Mouse (Mus musculus) layer of hippocampus, adult 11-12 months (tissue): ENCODE results near the gene Pdia4.
"Not testable (repeated sequence)": the region's sequence is repeated elsewhere in the genome, so short reads cannot be mapped to it uniquely, and the experiment has no call there.

ENCODE experiments used
- DNase-seq: peaks from one replicate; pipeline ENCODE4 v3.0.0; 2022; ENCODE audit warnings: low spot score

Gene Pdia4

DNA sequence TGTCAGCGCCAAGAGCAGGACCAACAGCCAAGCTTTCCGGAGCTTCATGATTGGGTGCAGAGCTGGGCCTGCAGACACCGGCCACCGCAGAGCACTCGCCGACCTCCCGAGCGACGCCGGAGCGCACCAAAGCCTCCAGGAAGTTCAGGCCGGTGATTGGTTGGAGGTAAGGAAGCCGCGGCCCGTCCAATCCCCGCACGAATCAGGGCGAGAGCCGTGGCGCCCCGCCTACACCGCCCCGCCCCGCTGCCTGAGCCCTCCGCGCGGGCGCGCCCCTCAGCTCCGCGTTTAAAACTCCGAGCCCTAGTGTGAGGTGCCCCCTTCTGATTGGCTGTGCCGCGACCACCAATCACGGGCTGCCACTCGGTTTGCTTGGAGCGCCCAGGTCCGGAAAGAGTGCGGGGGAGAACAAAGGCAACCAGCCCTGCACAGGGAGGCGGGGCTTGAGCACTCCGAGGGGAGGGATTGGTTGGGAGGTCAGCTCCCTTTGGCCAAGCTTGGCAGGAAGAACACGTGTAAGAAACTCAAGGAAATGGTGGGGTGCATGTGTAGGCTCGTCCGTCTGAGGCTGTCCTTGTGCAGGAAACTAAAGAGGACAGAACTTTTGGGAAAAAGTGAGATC lies at the start of gene Pdia4:
Pdia4 (minus strand) TSS at position 174 of the 622 bp plus-strand sequence.
- peak; percentile 97 for DNase-seq

DNA sequence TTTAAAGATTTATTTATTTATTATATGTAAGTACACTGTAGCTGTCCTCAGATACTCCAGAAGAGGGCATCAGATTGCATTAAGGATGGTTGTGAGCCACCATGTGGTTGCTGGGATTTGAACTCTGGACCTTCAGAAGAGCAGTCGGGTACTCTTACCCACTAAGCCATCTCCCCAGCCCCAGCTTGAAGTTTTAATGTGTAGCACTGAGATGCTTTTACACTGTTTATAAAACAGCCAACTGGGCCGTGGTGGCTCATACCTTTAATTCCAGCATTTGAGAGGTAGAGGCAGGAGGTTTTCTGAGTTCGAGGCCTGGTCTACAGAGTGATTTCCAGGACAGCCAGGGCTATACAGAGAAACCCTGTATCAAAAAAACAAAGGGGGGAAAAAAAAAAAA lies 44.5 kb upstream of the Pdia4 start:
- not testable (repeated sequence) for DNase-seq

DNA sequence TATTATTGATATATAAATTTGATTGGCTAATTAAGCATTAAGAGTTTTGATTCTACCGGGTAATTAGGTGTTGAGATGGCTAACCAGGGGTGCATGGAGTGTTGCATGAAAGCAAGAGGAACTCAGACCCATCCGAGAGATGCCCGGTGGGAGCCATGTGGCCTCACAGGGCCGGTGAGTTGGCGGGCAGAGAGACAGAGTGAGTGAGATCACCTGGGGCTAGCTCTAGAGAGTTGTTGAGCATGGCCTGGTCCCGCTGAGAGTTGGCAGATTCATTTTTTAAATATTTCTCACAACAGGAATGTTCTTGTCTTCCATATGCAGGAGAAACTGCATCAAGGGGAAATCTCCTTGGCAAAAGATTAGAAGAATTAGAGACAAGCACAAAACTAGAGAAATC lies 44.0 kb upstream of the Pdia4 start:
- DNase-seq = no peak

- DNase-seq = no peak
These were observed 32.5 kb upstream of the Pdia4 start for GRCm38 (mm10) chr6:47845779-47846178.

DNA sequence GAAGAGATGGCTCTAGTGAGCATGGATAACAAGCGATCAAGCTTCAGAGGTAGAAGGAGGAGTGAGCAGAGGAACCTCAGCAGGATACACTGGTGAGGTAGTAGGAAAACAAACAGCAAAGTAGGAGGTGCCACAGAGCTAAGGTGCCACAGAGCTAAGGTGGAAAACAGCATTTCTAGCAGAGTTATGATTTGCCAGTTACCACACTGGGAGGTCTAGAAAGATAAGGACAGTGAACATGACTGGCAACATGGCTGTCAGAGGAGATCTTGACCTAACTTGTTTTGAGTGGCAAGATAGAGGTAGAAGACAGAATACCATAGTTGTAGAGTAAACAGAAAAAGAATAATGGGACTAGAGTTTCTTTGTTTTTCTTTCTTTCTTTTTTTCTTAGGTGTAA lies 29.1 kb upstream of the Pdia4 start:
- no peak for DNase-seq

DNA sequence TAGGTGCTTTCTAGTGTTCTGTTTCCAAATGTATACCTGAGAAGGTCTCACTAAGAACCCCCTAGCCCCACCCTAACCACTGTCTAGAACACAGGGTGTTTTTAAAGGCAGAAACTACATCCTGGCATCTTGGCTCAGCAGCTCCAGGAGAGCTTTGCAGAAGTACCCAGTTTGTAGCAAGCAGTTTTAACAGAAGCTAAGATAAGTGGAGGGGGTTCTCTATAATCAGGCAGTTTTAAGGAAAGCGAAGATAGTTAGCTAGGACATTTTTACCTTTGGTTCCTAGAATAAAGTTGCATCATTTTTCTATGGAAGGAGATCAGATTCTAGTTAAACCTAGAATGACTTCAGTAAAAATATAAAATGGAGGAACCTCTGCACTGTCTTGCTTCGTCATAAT lies 28.6 kb upstream of the Pdia4 start:
- no peak for DNase-seq

DNA sequence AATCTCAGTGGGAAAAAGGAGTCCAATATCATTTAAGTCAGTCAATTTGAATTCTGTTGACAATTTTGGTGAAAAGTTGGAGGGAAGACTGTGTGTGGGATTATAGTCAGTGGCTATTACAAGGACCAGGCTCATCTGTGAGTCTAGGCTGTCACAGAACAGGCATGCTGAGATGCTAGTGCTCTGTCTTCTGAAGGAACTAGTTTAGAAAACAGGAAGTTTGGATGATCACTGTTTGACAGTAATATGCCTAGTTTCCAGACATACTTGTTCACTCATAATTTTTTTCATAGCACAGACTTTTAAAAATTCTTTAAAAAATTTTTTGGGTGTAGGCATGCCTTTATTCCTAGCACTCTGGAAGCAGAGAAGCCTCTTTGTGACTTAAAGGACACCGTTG lies 27.8 kb upstream of the Pdia4 start:
- no peak for DNase-seq

DNA sequence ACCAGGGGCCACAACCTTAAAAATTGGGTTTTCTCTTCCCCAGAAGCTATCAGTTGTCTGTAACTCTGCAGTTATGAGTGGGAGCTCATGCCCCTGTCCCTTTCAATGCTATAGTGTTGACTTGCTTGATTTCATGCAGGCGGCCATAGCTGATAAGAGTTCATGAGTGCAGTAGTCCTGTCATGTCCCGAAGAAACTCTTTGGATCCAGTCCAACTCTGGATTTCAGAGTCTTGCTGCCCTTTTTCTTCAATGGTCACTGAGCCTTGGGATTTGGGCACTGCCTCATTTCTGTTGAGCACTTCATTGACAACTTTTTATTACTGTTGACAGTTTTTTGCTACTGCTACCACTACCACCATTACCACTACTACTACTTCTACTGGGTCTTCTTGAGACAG lies 24.4 kb upstream of the Pdia4 start:
- DNase-seq = no peak

DNA sequence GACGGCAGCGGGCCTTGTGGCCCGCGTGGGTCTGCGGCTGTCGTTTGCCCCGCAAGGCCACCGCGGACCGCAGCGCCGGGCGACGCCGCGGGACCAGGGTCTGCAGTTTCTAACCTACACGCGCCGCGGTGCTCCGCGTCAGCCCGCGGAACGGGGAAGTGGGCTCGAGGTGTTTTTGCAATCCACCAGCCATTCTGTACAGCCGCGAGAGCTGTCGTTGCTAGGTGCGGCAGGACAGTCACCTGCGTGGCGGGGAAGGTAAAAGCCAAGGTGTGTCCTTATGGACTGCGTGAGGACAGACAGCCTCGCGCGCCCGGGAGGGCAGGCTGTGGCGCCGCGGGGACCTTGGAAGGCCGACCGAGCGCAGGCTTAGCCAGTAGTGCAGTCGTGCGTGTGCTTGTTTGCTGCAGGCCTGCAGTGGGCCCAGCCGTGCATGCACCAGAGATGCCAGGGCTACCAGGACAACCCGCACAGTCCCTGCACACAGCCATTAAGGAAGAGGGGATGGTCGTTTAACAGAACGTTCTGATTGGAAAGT lies 22.8 kb upstream of the Pdia4 start:
- peak; percentile 47 for DNase-seq

- DNase-seq = peak; percentile 95
These were observed 22.3 kb upstream of the Pdia4 start, which contains the start of gene Zfp398 for GRCm38 (mm10) chr6:47835482-47835983. Zfp398 (plus strand) TSS chr6:47835661.

- no peak for DNase-seq
These were observed 19.0 kb upstream of the Pdia4 start for GRCm38 (mm10) chr6:47832220-47832619.

GRCm38 (mm10) chr6:47830104-47831078 lies 17.2 kb upstream of the Pdia4 start, which contains the start of gene Zfp786:
Zfp786 (minus strand) TSS chr6:47830867.
- peak; percentile 91 for DNase-seq

GRCm38 (mm10) chr6:47828950-47829349 lies 15.7 kb upstream of the Pdia4 start:
- no peak for DNase-seq

- DNase-seq = no peak
These were observed 14.2 kb upstream of the Pdia4 start for GRCm38 (mm10) chr6:47827462-47827861.

DNA sequence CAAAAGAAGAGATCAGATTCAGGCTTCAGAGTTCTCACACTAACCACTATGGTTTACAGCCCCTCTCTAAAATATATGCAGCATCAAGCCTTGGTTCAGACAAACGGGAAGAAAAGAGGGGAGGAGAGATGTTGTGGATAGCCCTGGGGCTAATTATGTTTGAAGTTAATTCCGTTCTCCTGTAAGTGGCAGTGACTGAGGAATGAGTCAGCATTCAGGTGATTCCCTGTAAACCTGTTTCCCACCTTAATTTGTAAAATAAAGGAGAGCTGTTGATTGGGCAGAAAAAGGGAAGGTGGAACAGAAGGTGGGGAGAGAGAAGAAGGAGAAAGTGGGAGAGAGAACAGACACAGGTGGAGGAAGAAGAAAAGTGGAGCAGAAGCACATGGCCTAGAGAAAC lies 11.0 kb upstream of the Pdia4 start:
- DNase-seq = no peak

GRCm38 (mm10) chr6:47821776-47822175 lies 8.5 kb upstream of the Pdia4 start:
- DNase-seq = no peak

DNA sequence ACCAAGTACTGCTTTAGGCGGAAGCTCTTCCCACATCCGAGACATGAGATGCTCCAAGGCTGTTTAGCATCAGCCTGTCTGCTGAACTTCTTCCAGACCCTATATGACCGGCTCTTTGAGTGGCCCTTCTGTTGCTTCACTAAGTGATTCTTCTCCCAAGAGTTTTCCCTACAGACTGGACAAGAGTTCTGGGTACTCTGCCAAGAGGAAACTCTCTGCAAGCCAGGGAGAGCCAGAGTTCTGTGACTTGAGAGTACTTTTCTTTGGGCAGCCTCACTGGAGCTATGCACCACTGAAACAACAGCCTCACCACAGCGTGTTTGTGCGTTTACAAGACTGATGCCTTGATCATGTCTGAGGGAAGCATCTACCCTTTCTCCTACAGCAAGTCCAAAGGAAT lies 8.0 kb upstream of the Pdia4 start:
- no peak for DNase-seq

DNA sequence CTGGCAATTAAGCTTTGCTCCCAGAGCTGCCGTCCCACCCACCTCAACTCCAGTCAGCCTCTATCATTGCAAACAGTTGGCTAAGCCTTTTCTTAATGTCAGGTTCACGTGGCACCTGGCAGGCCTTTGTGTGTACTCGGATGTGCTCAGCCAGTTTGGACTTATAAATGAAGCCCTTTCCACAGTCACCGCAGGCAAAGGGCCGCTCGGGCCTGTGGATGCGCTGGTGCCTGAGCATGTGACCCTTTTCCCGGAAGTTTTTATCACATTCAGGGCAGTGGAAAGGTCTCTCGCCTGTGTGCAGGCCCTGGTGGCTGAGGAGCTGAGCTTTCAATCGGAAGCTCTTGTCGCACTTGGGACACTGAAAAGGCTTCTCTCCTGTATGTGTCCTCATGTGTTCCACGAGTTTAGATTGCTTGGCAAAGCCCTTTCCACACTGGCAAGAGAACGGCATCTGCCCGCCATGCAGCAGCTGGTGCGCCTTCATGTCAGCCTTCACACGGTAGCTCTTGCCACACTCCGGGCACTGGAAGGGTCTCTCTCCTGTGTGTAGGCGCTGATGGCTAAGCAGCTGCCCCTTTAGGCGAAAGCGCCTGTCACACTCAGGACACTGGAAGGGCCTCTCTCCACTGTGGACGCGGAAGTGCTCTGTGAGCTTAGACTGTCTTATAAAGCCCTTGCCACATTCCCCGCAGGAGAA lies 6.5 kb upstream of the Pdia4 start:
- DNase-seq = no peak

- no peak for DNase-seq
These were observed 5.5 kb upstream of the Pdia4 start for GRCm38 (mm10) chr6:47818721-47819120.

DNA sequence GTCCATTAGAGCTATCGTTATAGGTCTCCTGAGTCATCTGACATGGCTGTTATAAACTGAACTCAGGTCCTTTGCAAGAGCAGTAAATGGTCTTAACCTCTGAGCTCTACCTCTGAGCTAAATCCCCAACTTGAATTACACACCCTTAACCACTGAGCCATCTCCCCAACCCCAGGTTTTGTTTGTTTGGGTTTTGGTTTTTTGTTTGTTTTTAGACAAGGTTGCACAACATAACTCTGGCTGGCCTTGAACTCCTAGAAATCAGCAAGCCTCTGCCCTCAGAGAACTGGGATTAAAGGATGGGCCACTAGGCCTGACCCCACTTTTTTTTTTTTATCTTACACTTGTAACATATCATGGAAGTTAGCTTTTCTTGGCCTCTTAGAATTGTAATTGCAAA lies 2.9 kb upstream of the Pdia4 start:
- no peak for DNase-seq

- DNase-seq = no peak
These were observed 837 bp downstream of the Pdia4 start for GRCm38 (mm10) chr6:47812271-47812915.

DNA sequence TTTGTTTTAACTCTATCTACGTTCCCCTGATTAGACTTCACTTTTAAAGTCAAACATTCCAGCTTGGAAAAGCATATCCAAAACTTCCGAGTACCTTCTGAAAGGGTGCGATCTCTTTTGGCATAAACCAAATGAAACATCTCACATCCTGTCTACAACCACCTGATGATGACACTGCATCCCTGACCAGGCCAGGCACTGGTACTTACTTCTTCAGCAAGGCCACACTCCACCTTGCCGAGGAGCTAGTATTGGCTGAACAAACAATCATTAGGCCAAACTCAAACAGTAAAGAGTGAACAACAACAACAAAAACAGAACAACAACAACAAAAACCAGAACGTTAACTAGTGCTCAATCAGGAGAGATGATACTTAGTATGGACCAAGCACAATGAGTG lies 1.9 kb downstream of the Pdia4 start:
- DNase-seq = no peak
